Mouse (Mus musculus): ENCODE measurements at regions not wholly inside any gene's neighbourhood (a gene's known extent, or its start where the extent isn't known, plus 50 kb on each side); places are given as distances from the start of the nearest gene placed in this dataset.

DNA sequence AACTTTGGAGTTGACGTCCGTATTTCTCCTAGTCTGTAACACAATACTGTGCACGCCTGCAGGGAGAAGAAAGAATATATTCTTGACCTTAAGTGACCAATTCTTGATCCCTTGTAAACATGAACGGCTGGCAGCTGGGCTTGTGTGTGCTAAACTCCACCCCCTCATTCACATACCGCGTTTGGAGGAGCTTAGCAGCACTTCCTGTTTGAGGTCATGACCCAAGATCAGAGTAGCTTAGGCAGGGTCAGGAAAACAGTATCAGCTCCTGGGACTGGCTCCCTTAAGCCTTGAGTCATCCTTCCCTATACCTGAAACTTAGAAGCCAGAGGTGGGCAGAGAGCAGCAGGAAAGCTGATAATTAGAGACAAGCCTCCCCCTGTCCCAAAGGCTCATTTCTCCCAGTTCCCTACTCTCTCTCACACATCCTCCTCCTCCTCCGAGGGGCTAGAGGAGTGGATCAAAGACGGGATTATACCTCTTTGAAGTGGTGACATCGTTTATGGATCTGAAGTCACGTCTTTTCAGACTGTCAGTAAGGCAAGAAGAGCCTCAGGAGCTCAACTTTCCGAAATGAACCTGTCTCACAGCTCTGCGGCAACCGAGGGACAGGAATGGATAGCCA lies 127.3 kb upstream of the Zfand5 start:
- TF ChIP-seq CTCF (IDR thresholded peaks at IDR 0.05; ENCODE audit: low read depth, low read length) (no peak), POLR2A (IDR thresholded peaks at IDR 0.05; ENCODE audit: extremely low read depth, insufficient read depth, low read length) (no peak)
